Mouse (Mus musculus) heart, adult 2 months (tissue): ENCODE data around the gene P2rx4.

Experiments used
- CTCF ChIP-seq: fragments of 200-600 bp; IDR thresholded peaks from 2 replicates; pipeline ENCODE4 v1.8.1; 2022; ENCODE audit warnings: antibody characterized with exemption, mild to moderate bottlenecking, moderate library complexity
- POLR2A ChIP-seq: fragments of 200-500 bp; IDR thresholded peaks from 2 replicates; pipeline ENCODE4 v1.6.1; 2011; ENCODE audit warnings: mild to moderate bottlenecking, low read depth, low read length, control low read depth; ENCODE audit not compliant: insufficient read depth

DNA sequence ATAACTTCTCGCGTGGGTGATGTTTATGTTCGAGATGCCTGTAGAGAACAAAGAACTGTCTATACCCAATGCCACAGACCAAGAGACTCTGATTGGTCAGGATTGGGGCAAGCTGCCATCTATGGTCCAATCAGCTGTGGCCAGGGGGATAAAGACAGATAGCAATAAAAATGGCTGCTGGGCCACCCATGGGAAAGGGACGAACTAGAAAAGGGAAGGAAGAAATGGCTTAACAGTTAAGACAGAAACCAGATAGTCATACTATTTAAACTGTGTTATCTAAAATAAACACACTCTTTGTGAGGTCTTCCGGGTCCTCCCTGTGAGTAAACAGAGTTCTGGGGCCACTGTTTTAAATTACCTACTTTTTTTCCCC lies 6.5 kb upstream of the P2rx4 start:
- TF ChIP-seq CTCF (no peak), POLR2A (no peak)
